Mouse (Mus musculus) erythroblast, embryonic 14.5 days (primary cell): ENCODE measurements around the gene Ccdc163.

Experiments used
- GATA1 ChIP-seq: IDR thresholded peaks from 2 replicates; pipeline ENCODE4 v1.6.1; 2012; ENCODE audit warnings: low read length, inconsistent platforms, mixed read lengths
- TAL1 ChIP-seq: IDR thresholded peaks from 3 replicates; pipeline ENCODE4 v1.6.1; 2012; ENCODE audit warnings: low read length, inconsistent platforms, mixed read lengths

DNA sequence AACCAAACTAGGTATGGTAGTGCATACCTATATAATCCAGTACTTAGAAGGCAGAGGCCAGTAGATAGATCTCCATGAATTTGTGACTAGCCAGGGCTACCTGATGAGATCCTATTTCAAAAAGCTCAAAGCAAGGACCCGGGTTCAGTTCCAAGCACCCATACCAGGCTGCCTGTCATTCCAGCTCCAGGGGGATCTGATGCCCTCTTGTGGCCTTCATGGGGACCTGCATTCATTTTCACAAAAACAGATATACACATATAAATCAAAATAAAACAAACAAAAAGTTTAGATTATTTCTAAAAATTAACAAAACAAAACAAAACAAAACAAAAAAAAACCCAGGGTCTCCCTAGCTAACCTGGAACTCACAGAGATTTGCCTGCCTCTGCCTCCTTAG is 78.3 kb downstream of the Ccdc163 start:
- TF ChIP-seq GATA1 (no peak), TAL1 (no peak)
